Mouse (Mus musculus): ENCODE results near the gene Tlk2. TPM values are rescaled to one million over a fixed set of nuclear protein-coding genes. Genes with fewer than 3 reads are reported as not detected.

Tlk2 gene
- polyA plus RNA-seq, 1 experiment = 140 TPM

GRCm38 (mm10) chr11:105247321-105247720 is 68.7 kb downstream of the Tlk2 start:
- no peak overlapping the region for H3K27ac ChIP-seq (ENCODE audit: insufficient read depth, low read length)
- H3K36me3 ChIP-seq (ENCODE audit: control insufficient read depth, insufficient read depth, low read length, poor library complexity, severe bottlenecking) = peaks cover 58% of the 10 kb centered on the region
- no peaks in the 10 kb centered on the region for H3K27me3 ChIP-seq (ENCODE audit: control insufficient read depth, insufficient read depth, low read length, poor library complexity, severe bottlenecking)
- H3K9me3 ChIP-seq (replicated peaks; ENCODE audit: control insufficient read depth, insufficient read depth, low read length, poor library complexity, severe bottlenecking) = no peaks in the 10 kb centered on the region
- no peak overlapping the region for H3K4me3 ChIP-seq (ENCODE audit: low read depth, low read length)
- H3K9ac ChIP-seq (ENCODE audit: low read depth, poor library complexity, severe bottlenecking) = no peak overlapping the region
- H3K4me1 ChIP-seq (ENCODE audit: control insufficient read depth, insufficient read depth, low read length) = no peaks in the 10 kb centered on the region
- TF ChIP-seq CTCF (IDR thresholded peaks at IDR 0.05; ENCODE audit: low read depth, low read length) = no peak
- TF ChIP-seq POLR2A (IDR thresholded peaks at IDR 0.05; ENCODE audit: insufficient read depth, low read length) = no peak
- TF ChIP-seq EP300 (IDR thresholded peaks at IDR 0.05; ENCODE audit: insufficient read depth, low read depth, low read length) = no peak

- no peaks in the 10 kb centered on the region for H3K9me3 ChIP-seq (replicated peaks; ENCODE audit: control insufficient read depth, insufficient read depth, low read length, poor library complexity, severe bottlenecking)
- no peaks in the 10 kb centered on the region for H3K27me3 ChIP-seq (ENCODE audit: control insufficient read depth, insufficient read depth, low read length, poor library complexity, severe bottlenecking)
- no peaks in the 10 kb centered on the region for H3K4me1 ChIP-seq (ENCODE audit: control insufficient read depth, insufficient read depth, low read length)
- H3K36me3 ChIP-seq (ENCODE audit: control insufficient read depth, insufficient read depth, low read length, poor library complexity, severe bottlenecking) = peaks cover 33% of the 10 kb centered on the region
- no peak for TF ChIP-seq CTCF (IDR thresholded peaks at IDR 0.05; ENCODE audit: low read depth, low read length)
- no peak for TF ChIP-seq EP300 (IDR thresholded peaks at IDR 0.05; ENCODE audit: insufficient read depth, low read depth, low read length)
- TF ChIP-seq POLR2A (IDR thresholded peaks at IDR 0.05; ENCODE audit: insufficient read depth, low read length) = no peak
- H3K27ac ChIP-seq (ENCODE audit: insufficient read depth, low read length) = no peak overlapping the region
- no peak overlapping the region for H3K9ac ChIP-seq (ENCODE audit: low read depth, poor library complexity, severe bottlenecking)
- no peak overlapping the region for H3K4me3 ChIP-seq (ENCODE audit: low read depth, low read length)
These were observed 81.1 kb downstream of the Tlk2 start for GRCm38 (mm10) chr11:105259733-105260132.

- Histone ChIP-seq H3K4me3 (ENCODE audit: low read depth, low read length) (no peak overlapping the region), H3K9me3 (replicated peaks; ENCODE audit: control insufficient read depth, insufficient read depth, low read length, poor library complexity, severe bottlenecking) (no peaks in the 10 kb centered on the region), H3K27me3 (ENCODE audit: control insufficient read depth, insufficient read depth, low read length, poor library complexity, severe bottlenecking) (no peaks in the 10 kb centered on the region), H3K27ac (ENCODE audit: insufficient read depth, low read length) (no peak overlapping the region), H3K9ac (ENCODE audit: low read depth, poor library complexity, severe bottlenecking) (no peak overlapping the region), H3K36me3 (ENCODE audit: control insufficient read depth, insufficient read depth, low read length, poor library complexity, severe bottlenecking) (peaks cover 24% of the 10 kb centered on the region), H3K4me1 (ENCODE audit: control insufficient read depth, insufficient read depth, low read length) (no peaks in the 10 kb centered on the region)
- no peak for TF ChIP-seq CTCF (IDR thresholded peaks at IDR 0.05; ENCODE audit: low read depth, low read length)
- TF ChIP-seq POLR2A (IDR thresholded peaks at IDR 0.05; ENCODE audit: insufficient read depth, low read length) = no peak
- no peak for TF ChIP-seq EP300 (IDR thresholded peaks at IDR 0.05; ENCODE audit: insufficient read depth, low read depth, low read length)
These were observed 82.5 kb downstream of the Tlk2 start for GRCm38 (mm10) chr11:105261116-105261515.

GRCm38 (mm10) chr11:105261601-105262351 is 83.2 kb downstream of the Tlk2 start:
- TF ChIP-seq EP300 (IDR thresholded peaks at IDR 0.05; ENCODE audit: insufficient read depth, low read depth, low read length) = no peak
- no peak for TF ChIP-seq CTCF (IDR thresholded peaks at IDR 0.05; ENCODE audit: low read depth, low read length)
- no peak for TF ChIP-seq POLR2A (IDR thresholded peaks at IDR 0.05; ENCODE audit: insufficient read depth, low read length)
- Histone ChIP-seq H3K9ac (ENCODE audit: low read depth, poor library complexity, severe bottlenecking) (no peak overlapping the region), H3K4me3 (ENCODE audit: low read depth, low read length) (no peak overlapping the region), H3K27me3 (ENCODE audit: control insufficient read depth, insufficient read depth, low read length, poor library complexity, severe bottlenecking) (no peaks in the 10 kb centered on the region), H3K27ac (ENCODE audit: insufficient read depth, low read length) (no peak overlapping the region), H3K9me3 (replicated peaks; ENCODE audit: control insufficient read depth, insufficient read depth, low read length, poor library complexity, severe bottlenecking) (no peaks in the 10 kb centered on the region), H3K4me1 (ENCODE audit: control insufficient read depth, insufficient read depth, low read length) (no peaks in the 10 kb centered on the region), H3K36me3 (ENCODE audit: control insufficient read depth, insufficient read depth, low read length, poor library complexity, severe bottlenecking) (peaks cover 22% of the 10 kb centered on the region)

- Histone ChIP-seq H3K27ac (ENCODE audit: insufficient read depth, low read length) (no peak overlapping the region), H3K27me3 (ENCODE audit: control insufficient read depth, insufficient read depth, low read length, poor library complexity, severe bottlenecking) (no peaks in the 10 kb centered on the region), H3K36me3 (ENCODE audit: control insufficient read depth, insufficient read depth, low read length, poor library complexity, severe bottlenecking) (peaks cover 25% of the 10 kb centered on the region), H3K4me1 (ENCODE audit: control insufficient read depth, insufficient read depth, low read length) (no peaks in the 10 kb centered on the region), H3K9ac (ENCODE audit: low read depth, poor library complexity, severe bottlenecking) (no peak overlapping the region), H3K9me3 (replicated peaks; ENCODE audit: control insufficient read depth, insufficient read depth, low read length, poor library complexity, severe bottlenecking) (no peaks in the 10 kb centered on the region), H3K4me3 (ENCODE audit: low read depth, low read length) (no peak overlapping the region)
- no peak for TF ChIP-seq CTCF (IDR thresholded peaks at IDR 0.05; ENCODE audit: low read depth, low read length)
- no peak for TF ChIP-seq POLR2A (IDR thresholded peaks at IDR 0.05; ENCODE audit: insufficient read depth, low read length)
- no peak for TF ChIP-seq EP300 (IDR thresholded peaks at IDR 0.05; ENCODE audit: insufficient read depth, low read depth, low read length)
These were observed 85.9 kb downstream of the Tlk2 start for GRCm38 (mm10) chr11:105264506-105264905.

GRCm38 (mm10) chr11:105264988-105265387 is 86.4 kb downstream of the Tlk2 start:
- peaks cover 27% of the 10 kb centered on the region for H3K36me3 ChIP-seq (ENCODE audit: control insufficient read depth, insufficient read depth, low read length, poor library complexity, severe bottlenecking)
- TF ChIP-seq POLR2A (IDR thresholded peaks at IDR 0.05; ENCODE audit: insufficient read depth, low read length) (no peak), CTCF (IDR thresholded peaks at IDR 0.05; ENCODE audit: low read depth, low read length) (no peak), EP300 (IDR thresholded peaks at IDR 0.05; ENCODE audit: insufficient read depth, low read depth, low read length) (no peak)
- no peaks in the 10 kb centered on the region for H3K9me3 ChIP-seq (replicated peaks; ENCODE audit: control insufficient read depth, insufficient read depth, low read length, poor library complexity, severe bottlenecking)
- H3K27ac ChIP-seq (ENCODE audit: insufficient read depth, low read length) = no peak overlapping the region
- H3K27me3 ChIP-seq (ENCODE audit: control insufficient read depth, insufficient read depth, low read length, poor library complexity, severe bottlenecking) = no peaks in the 10 kb centered on the region
- no peak overlapping the region for H3K9ac ChIP-seq (ENCODE audit: low read depth, poor library complexity, severe bottlenecking)
- H3K4me1 ChIP-seq (ENCODE audit: control insufficient read depth, insufficient read depth, low read length) = no peaks in the 10 kb centered on the region
- H3K4me3 ChIP-seq (ENCODE audit: low read depth, low read length) = no peak overlapping the region

Measured in ES-Bruce4 (cell line).